Mouse (Mus musculus) intestine, embryonic 16.5 days (tissue): ENCODE measurements around the gene Actb. TPM values are rescaled to one million over a fixed set of nuclear protein-coding genes. Genes with fewer than 3 reads are reported as not detected.

Experiments
- ATAC-seq: fragments of 200-750 bp; cut with Nextera tagmentation; 2 replicates; pipeline ENCODE4 v1.8.0; 2017; ENCODE audit warnings: moderate TSS enrichment, moderate library complexity
- H3K27ac ChIP-seq: fragments of 300-500 bp; sonication (generic); 2 replicates; pipeline ENCODE4 v1.5.1; 2014; ENCODE audit warnings: mild to moderate bottlenecking, low read length
- H3K27me3 ChIP-seq: fragments of 300-500 bp; sonication (generic); replicated peaks from 2 replicates; pipeline ENCODE4 v1.6.1; 2014; ENCODE audit warnings: low read length, control low read depth, mixed read lengths; ENCODE audit not compliant: control insufficient read depth, insufficient read depth
- H3K36me3 ChIP-seq: fragments of 300-500 bp; sonication (generic); 2 replicates; pipeline ENCODE4 v1.6.1; 2014; ENCODE audit warnings: low read length, control low read depth; ENCODE audit not compliant: control insufficient read depth, insufficient read depth
- H3K4me1 ChIP-seq: fragments of 300-500 bp; sonication (generic); 2 replicates; pipeline ENCODE4 v1.6.1; 2014; ENCODE audit warnings: low read length, control low read depth, mixed read lengths; ENCODE audit not compliant: control insufficient read depth, insufficient read depth
- H3K4me2 ChIP-seq: fragments of 300-500 bp; sonication (generic); 2 replicates; pipeline ENCODE4 v1.6.1; 2014; ENCODE audit warnings: low read depth, low read length, control low read depth
- H3K4me3 ChIP-seq: fragments of 300-500 bp; sonication (generic); 2 replicates; pipeline ENCODE4 v1.5.1; 2014; ENCODE audit warnings: mild to moderate bottlenecking, low read length
- H3K9ac ChIP-seq: fragments of 300-500 bp; sonication (generic); 2 replicates; pipeline ENCODE4 v1.6.1; 2014; ENCODE audit warnings: low read depth, low read length
- H3K9me3 ChIP-seq: fragments of 300-500 bp; sonication (generic); 2 replicates; pipeline ENCODE4 v1.6.1; 2016; ENCODE audit warnings: low read length, control low read depth; ENCODE audit not compliant: control insufficient read depth
- whole genome bisulfite sequencing: fragments of 180-500 bp; shearing (Covaris S2); extraction: QIAGEN DNeasy Blood & Tissue Kit; methylation state at CpG from one replicate; pipeline ENCODE4 v1.1.7; 2014; 5-methylcytosine and 5-hydroxymethylcytosine counted together
- polyA plus RNA-seq: library from polyadenylated mRNA; unstranded; fragments of >200 nt; fragmentation: Nextera tagmentation; extraction: Ambion mirVana; gene quantifications from 2 replicates; pipeline ENCODE4 v1.2.1, GENCODE M21; 2015

Actb gene
- polyA plus RNA-seq, 1 experiment from 2014 or later = 14,111 TPM

GRCm38 (mm10) chr5:142886181-142886580 is 20.4 kb downstream of the Actb start:
- Histone ChIP-seq H3K9ac (no peak overlapping the region), H3K27ac (no peak overlapping the region), H3K9me3 (no peaks in the 10 kb centered on the region), H3K36me3 (peaks cover 21% of the 10 kb centered on the region), H3K4me3 (no peak overlapping the region), H3K4me1 (0 out of 2 replicates have a peak, but pooled peaks cover 5% of the 10 kb centered on the region), H3K4me2 (no peak overlapping the region), H3K27me3 (no peaks in the 10 kb centered on the region)
- ATAC-seq = no peak
- WGBS = 95% methylated on average over 19 of the region's 19 CpGs

- Histone ChIP-seq H3K27ac (no peak overlapping the region), H3K36me3 (peaks cover 26% of the 10 kb centered on the region), H3K4me1 (peaks cover 11% of the 10 kb centered on the region; the same call in 1 of the 2 replicates), H3K9me3 (no peaks in the 10 kb centered on the region), H3K4me2 (no peak overlapping the region), H3K27me3 (no peaks in the 10 kb centered on the region), H3K4me3 (no peak overlapping the region), H3K9ac (no peak overlapping the region)
- ATAC-seq = no peak
- 88% methylated on average over 11 of the region's 11 CpGs for WGBS
Observed at GRCm38 (mm10) chr5:142882471-142882870, 24.1 kb downstream of the Actb start.

GRCm38 (mm10) chr5:142881936-142882335 is 24.6 kb downstream of the Actb start:
- Histone ChIP-seq H3K4me1 (peaks cover 11% of the 10 kb centered on the region; the same call in 1 of the 2 replicates), H3K27ac (peak overlapping the region; percentile 14), H3K4me3 (no peak overlapping the region), H3K9me3 (no peaks in the 10 kb centered on the region), H3K27me3 (no peaks in the 10 kb centered on the region), H3K9ac (no peak overlapping the region; the same call in 1 of the 2 replicates), H3K4me2 (no peak overlapping the region), H3K36me3 (peaks cover 24% of the 10 kb centered on the region)
- 75% methylated on average over 8 of the region's 8 CpGs for WGBS
- no peak for ATAC-seq

- 0 out of 2 replicates have a peak, but pooled peaks have one; percentile 19 for ATAC-seq
Observed at GRCm38 (mm10) chr5:142880806-142881516, 25.6 kb downstream of the Actb start.

GRCm38 (mm10) chr5:142880246-142880645 is 26.3 kb downstream of the Actb start:
- no peak overlapping the region for H3K4me3 ChIP-seq
- 80% methylated on average over 6 of the region's 6 CpGs for WGBS
- no peak for ATAC-seq
- H3K9ac ChIP-seq = no peak overlapping the region
- H3K27me3 ChIP-seq = no peaks in the 10 kb centered on the region
- no peaks in the 10 kb centered on the region for H3K9me3 ChIP-seq
- H3K4me2 ChIP-seq = no peak overlapping the region
- peaks cover 17% of the 10 kb centered on the region for H3K36me3 ChIP-seq
- H3K27ac ChIP-seq = no peak overlapping the region
- H3K4me1 ChIP-seq = peaks cover 11% of the 10 kb centered on the region; the same call in 1 of the 2 replicates

More at GRCm38 (mm10) chr5:142880806-142881516, 25.6 kb downstream of the Actb start:
- H3K27me3 ChIP-seq = no peaks in the 10 kb centered on the region
- no peaks in the 10 kb centered on the region for H3K9me3 ChIP-seq
- H3K27ac ChIP-seq = peak overlapping the region; percentile 57
- H3K4me1 ChIP-seq = peaks cover 11% of the 10 kb centered on the region; the same call in 1 of the 2 replicates
- peaks cover 20% of the 10 kb centered on the region for H3K36me3 ChIP-seq
- H3K4me3 ChIP-seq = no peak overlapping the region
- peak overlapping the region; percentile 45 for H3K9ac ChIP-seq
- no peak overlapping the region for H3K4me2 ChIP-seq
- WGBS = 32% methylated on average over 13 of the region's 13 CpGs

- Histone ChIP-seq H3K4me1 (peaks cover 11% of the 10 kb centered on the region; the same call in 1 of the 2 replicates), H3K4me3 (no peak overlapping the region), H3K27me3 (no peaks in the 10 kb centered on the region), H3K36me3 (peaks cover 13% of the 10 kb centered on the region; the same call in 1 of the 2 replicates), H3K9ac (no peak overlapping the region), H3K9me3 (no peaks in the 10 kb centered on the region), H3K4me2 (no peak overlapping the region), H3K27ac (no peak overlapping the region)
- WGBS = 73% methylated on average over 8 of the region's 8 CpGs
- ATAC-seq = peak; percentile 85
Observed at GRCm38 (mm10) chr5:142879318-142880175, 27.0 kb downstream of the Actb start.

GRCm38 (mm10) chr5:142878570-142878969 is 28.0 kb downstream of the Actb start:
- H3K9me3 ChIP-seq = no peaks in the 10 kb centered on the region
- H3K4me1 ChIP-seq = peaks cover 11% of the 10 kb centered on the region; the same call in 1 of the 2 replicates
- no peaks in the 10 kb centered on the region for H3K27me3 ChIP-seq
- 89% methylated on average over 15 of the region's 15 CpGs for WGBS
- no peak overlapping the region for H3K4me2 ChIP-seq
- no peak overlapping the region for H3K4me3 ChIP-seq
- ATAC-seq = no peak
- H3K27ac ChIP-seq = no peak overlapping the region
- H3K9ac ChIP-seq = no peak overlapping the region
- peaks cover 13% of the 10 kb centered on the region; the same call in 1 of the 2 replicates for H3K36me3 ChIP-seq

- Histone ChIP-seq H3K27me3 (no peaks in the 10 kb centered on the region), H3K27ac (no peak overlapping the region), H3K9ac (no peak overlapping the region; the same call in 1 of the 2 replicates), H3K9me3 (no peaks in the 10 kb centered on the region), H3K4me2 (no peak overlapping the region), H3K4me1 (peaks cover 11% of the 10 kb centered on the region; the same call in 1 of the 2 replicates), H3K4me3 (no peak overlapping the region), H3K36me3 (peaks cover 13% of the 10 kb centered on the region; the same call in 1 of the 2 replicates)
- peak; percentile 74 for ATAC-seq
- WGBS = 28% methylated on average over 11 of the region's 11 CpGs
Observed at GRCm38 (mm10) chr5:142877337-142878280, 28.9 kb downstream of the Actb start.
